Mouse (Mus musculus) right cerebral cortex, postnatal 36 days (tissue): ENCODE measurements around the gene Umps.
A peak's percentile ranks its signal among the peaks of the same experiment; 100 is the strongest.

Source experiments
- DNase-seq, 2 experiments: peaks; one replicate each; pipeline ENCODE4 v3.0.0; 2022; ENCODE audit warnings: low spot score in 2 of 2, mixed read lengths in 1 of 2

Gene Umps

GRCm38 (mm10) chr16:33954793-33955192 lies 12.0 kb downstream of the Umps start:
- DNase-seq, result no peak

- DNase-seq, result no peak
Measured at GRCm38 (mm10) chr16:33953008-33953407, 13.8 kb downstream of the Umps start.

GRCm38 (mm10) chr16:33950830-33951229 lies 16.0 kb downstream of the Umps start:
- DNase-seq, result peak; percentile 60 to 61

- no peak for DNase-seq
Measured at GRCm38 (mm10) chr16:33950386-33950785, 16.5 kb downstream of the Umps start.

- DNase-seq, result no peak
Measured at GRCm38 (mm10) chr16:33947664-33948571, 18.9 kb downstream of the Umps start.

GRCm38 (mm10) chr16:33946021-33946420 lies 20.8 kb downstream of the Umps start:
- no peak for DNase-seq

- DNase-seq, result no peak
Measured at GRCm38 (mm10) chr16:33944772-33945171, 22.1 kb downstream of the Umps start.

- DNase-seq, result no peak
Measured at GRCm38 (mm10) chr16:33944126-33944525, 22.7 kb downstream of the Umps start.

GRCm38 (mm10) chr16:33943388-33943787 lies 23.4 kb downstream of the Umps start:
- no peak for DNase-seq

- no peak for DNase-seq
Measured at GRCm38 (mm10) chr16:33942341-33942740, 24.5 kb downstream of the Umps start.

GRCm38 (mm10) chr16:33941271-33941781 lies 25.5 kb downstream of the Umps start:
- peak in 1 of 2 experiments; percentile 20 for DNase-seq

- DNase-seq, result no peak
Measured at GRCm38 (mm10) chr16:33940095-33940494, 26.7 kb downstream of the Umps start.

GRCm38 (mm10) chr16:33939636-33940035 lies 27.2 kb downstream of the Umps start:
- DNase-seq, result no peak

GRCm38 (mm10) chr16:33939133-33939531 lies 27.7 kb downstream of the Umps start:
- no peak for DNase-seq

GRCm38 (mm10) chr16:33938311-33939132 lies 28.3 kb downstream of the Umps start:
- no peak for DNase-seq

- no peak for DNase-seq
Measured at GRCm38 (mm10) chr16:33937567-33937966, 29.3 kb downstream of the Umps start.

- no peak for DNase-seq
Measured at GRCm38 (mm10) chr16:33936885-33937284, 30.0 kb downstream of the Umps start.

GRCm38 (mm10) chr16:33935407-33935785 lies 31.4 kb downstream of the Umps start:
- DNase-seq, result no peak

- DNase-seq, result peak in 1 of 2 experiments; percentile 23
Measured at GRCm38 (mm10) chr16:33934701-33935406, 32.0 kb downstream of the Umps start.

- no peak for DNase-seq
Measured at GRCm38 (mm10) chr16:33933411-33933810, 33.4 kb downstream of the Umps start.

GRCm38 (mm10) chr16:33932126-33932525 lies 34.7 kb downstream of the Umps start:
- no peak for DNase-seq

GRCm38 (mm10) chr16:33931682-33932081 lies 35.2 kb downstream of the Umps start:
- DNase-seq, result no peak
